Mouse (Mus musculus) B cell, adult 67 days (primary cell): ENCODE measurements around the gene Ccdc9. TPM values are rescaled to one million over a fixed set of nuclear protein-coding genes. Genes with fewer than 3 reads are reported as not detected.

Source experiments
- total RNA-seq, 2 experiments: library from RNA; stranded (reverse); gene quantifications; 4 replicates each; pipeline ENCODE4 v1.2.4; 2023

Ccdc9 gene
- total RNA-seq: 100 to 1,000 TPM; 323 to 369 TPM

GRCm38 (mm10) chr7:16286026-16286961, at the start of gene Ccdc9:
TSS of gene Ccdc9 (minus strand) at chr7:16286795.

GRCm38 (mm10) chr7:16308093-16308492, 21.5 kb upstream of the Ccdc9 start, which contains the start of gene Bbc3:
TSS of gene Bbc3 (plus strand) at chr7:16308393.

GRCm38 (mm10) chr7:16273081-16273765, 13.4 kb downstream of the Ccdc9 start, which contains the start of gene Inafm1:
TSS of gene Inafm1 (minus strand) at chr7:16273617.

GRCm38 (mm10) chr7:16259110-16259590, 27.4 kb downstream of the Ccdc9 start, which contains the start of gene C5ar1:
TSS of gene C5ar1 (minus strand) at chr7:16259540.

GRCm38 (mm10) chr7:16244067-16244466, 42.5 kb downstream of the Ccdc9 start, which contains the start of gene C5ar2:
TSS of gene C5ar2 (minus strand) at chr7:16244154.

Other genes starting within 250 kb of the Ccdc9 start
- 10 to 100 TPM; 75.2 to 82.1 TPM for gene Bicra, start 238.9 kb downstream of the Ccdc9 start, total RNA-seq
- gene Zfp541, start 225.0 kb downstream of the Ccdc9 start, total RNA-seq: not detected
- 100 to 1,000 TPM; 266 to 309 TPM for gene Napa, start 188.3 kb downstream of the Ccdc9 start, total RNA-seq
- gene Kptn, start 166.9 kb downstream of the Ccdc9 start, total RNA-seq: 10 to 100 TPM; 38.4 to 39.2 TPM
- gene Slc8a2, start 157.0 kb downstream of the Ccdc9 start, total RNA-seq: under 1 TPM; 0.09 to 0.18 TPM
- gene Meis3, start 111.7 kb downstream of the Ccdc9 start, total RNA-seq: 10 to 100 TPM; 17.0 to 21.1 TPM
- gene Dhx34, start 64.8 kb downstream of the Ccdc9 start, total RNA-seq: 10 to 100 TPM; 49.7 to 55.6 TPM
- 1 to 10 TPM; 2.6 to 4.1 TPM for gene C5ar2, start 42.6 kb downstream of the Ccdc9 start, total RNA-seq
- gene C5ar1, start 27.3 kb downstream of the Ccdc9 start, total RNA-seq: under 1 TPM in 1 of 2 experiments, not detected in 1; 0.32 TPM
- 10 to 100 TPM; 28.1 to 30.6 TPM for gene Inafm1, start 13.2 kb downstream of the Ccdc9 start, total RNA-seq
- gene Bbc3, start 21.6 kb upstream of the Ccdc9 start, total RNA-seq: 1 to 10 TPM; 3.6 to 5.9 TPM
- gene Sae1, start 101.0 kb upstream of the Ccdc9 start, total RNA-seq: 10 to 100 TPM; 57.8 to 58.5 TPM
- 100 to 1,000 TPM in 1 of 2 experiments, 10 to 100 TPM in 1; 90.6 to 108 TPM for gene Zc3h4, start 114.1 kb upstream of the Ccdc9 start, total RNA-seq
- gene Tmem160, start 166.0 kb upstream of the Ccdc9 start, total RNA-seq: 10 to 100 TPM; 39.2 to 41.6 TPM
- gene Npas1, start 190.9 kb upstream of the Ccdc9 start, total RNA-seq: not detected